Mouse (Mus musculus) bone marrow, adult 2 months (tissue): ENCODE data around the gene Pitpnm1.

Experiments used
- CTCF ChIP-seq: fragments of 200-500 bp; IDR thresholded peaks from 2 replicates; pipeline ENCODE4 v1.5.1; 2011; ENCODE audit warnings: low read length, control low read depth; ENCODE audit not compliant: control insufficient read depth, insufficient read depth
- POLR2A ChIP-seq: fragments of 200-500 bp; IDR thresholded peaks from 2 replicates; pipeline ENCODE4 v1.6.1; 2011; ENCODE audit warnings: low read depth, mild to moderate bottlenecking, control low read depth, low read length, borderline replicate concordance; ENCODE audit not compliant: control insufficient read depth

GRCm38 (mm10) chr19:4114551-4114950, 14.8 kb downstream of the Pitpnm1 start:
- TF ChIP-seq CTCF (no peak), POLR2A (no peak)
